Mouse (Mus musculus) cerebellum, postnatal 36 days (tissue): Measurements from ENCODE around the gene Pcca.
"Not testable (repeated sequence)": the region's sequence is repeated elsewhere in the genome, so short reads cannot be mapped to it uniquely, and the experiment has no call there.

Source experiments
- DNase-seq, 2 experiments: peaks; one replicate each; pipeline ENCODE4 v3.0.0; 2021 to 2022; ENCODE audit warnings: mixed read lengths in 2 of 2

Gene Pcca

DNA sequence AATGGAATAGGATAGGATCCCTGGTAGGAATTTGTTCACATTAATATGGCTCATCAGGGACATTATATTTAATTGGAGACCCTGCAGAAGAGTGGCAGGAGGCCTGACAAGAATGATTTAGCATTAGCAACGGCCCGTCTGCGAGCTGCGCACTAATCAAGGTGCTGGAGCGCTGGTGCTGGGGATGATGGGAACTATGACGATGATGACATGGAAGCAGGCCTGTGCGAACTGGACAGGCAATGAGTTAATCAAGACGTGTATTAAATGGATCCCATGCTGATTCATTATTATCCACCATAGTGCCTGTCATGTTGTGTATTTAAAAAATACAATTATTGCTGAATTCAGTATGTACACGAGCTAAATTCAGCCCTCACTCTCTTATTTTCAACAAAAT lies 36.7 kb downstream of the Pcca start:
- no peak for DNase-seq

DNA sequence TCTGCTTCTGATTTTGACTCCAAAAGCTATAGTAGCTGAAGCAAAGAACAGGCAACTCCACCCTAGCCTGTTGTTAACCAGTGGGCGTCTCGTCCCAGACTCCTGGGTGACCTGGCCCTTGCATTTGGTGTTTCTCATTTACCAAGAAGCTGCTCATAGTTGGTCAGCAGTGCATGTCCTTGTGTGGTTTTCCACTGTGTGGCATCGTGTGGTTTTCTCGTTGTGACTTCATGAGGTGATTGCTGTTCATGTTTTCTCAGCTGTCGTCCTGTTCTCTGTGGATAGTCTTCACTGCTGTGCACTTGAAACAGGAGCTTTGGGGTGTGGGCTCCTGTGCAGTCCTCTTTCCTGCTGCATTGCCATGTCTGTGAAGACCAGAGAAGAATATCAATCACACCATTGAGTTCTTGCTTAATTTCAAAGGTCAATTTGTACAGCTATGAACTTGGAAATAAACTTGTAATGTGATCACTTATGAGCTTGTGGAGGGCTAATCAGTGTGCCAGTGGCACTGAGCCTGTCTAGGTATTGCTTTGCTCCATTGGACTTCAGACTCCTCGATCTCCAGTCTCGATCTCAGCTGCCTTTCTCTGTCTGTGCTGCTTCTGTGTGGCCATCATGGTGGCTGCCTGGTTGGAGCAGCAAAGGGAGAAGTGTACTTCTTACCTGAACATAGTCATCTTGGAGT lies 40.1 kb downstream of the Pcca start:
- no peak for DNase-seq

DNA sequence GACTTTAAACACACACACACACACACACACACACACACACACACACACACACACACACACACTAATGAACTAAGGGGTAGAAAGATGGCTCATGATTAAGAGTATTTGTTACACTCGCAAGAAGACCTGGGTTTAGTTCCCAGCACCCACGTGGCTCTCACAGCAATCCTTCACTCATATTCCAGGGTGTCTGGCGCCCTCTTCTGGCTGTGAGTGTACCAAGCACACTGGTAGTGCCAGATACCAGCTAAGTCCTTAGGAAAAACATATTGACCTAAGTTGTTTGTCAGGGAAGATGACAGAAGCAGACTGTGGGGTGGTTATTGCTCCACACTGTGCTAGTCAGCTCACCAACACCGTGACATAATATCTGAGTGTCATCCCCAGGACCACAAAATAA lies 43.7 kb downstream of the Pcca start:
- no peak for DNase-seq

DNA sequence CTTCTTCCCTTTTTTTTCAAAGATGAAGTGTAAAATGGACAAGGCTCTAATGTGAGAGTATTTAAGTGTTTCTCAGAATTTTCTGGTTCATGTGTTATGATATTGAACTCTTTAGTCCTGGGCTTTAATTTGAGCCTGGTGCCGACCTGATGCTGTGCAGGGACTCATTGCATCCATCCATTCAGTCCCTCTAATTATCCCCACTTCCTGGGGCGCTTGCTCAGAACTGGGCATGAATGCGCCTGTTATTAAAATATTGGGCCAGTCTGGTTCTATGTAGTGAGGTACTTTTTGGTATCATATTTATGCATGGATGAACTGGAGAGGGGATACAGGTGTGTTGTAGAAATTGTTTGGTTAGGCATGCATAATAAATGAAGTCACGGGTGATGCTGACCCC lies 47.9 kb downstream of the Pcca start:
- no peak for DNase-seq

DNA sequence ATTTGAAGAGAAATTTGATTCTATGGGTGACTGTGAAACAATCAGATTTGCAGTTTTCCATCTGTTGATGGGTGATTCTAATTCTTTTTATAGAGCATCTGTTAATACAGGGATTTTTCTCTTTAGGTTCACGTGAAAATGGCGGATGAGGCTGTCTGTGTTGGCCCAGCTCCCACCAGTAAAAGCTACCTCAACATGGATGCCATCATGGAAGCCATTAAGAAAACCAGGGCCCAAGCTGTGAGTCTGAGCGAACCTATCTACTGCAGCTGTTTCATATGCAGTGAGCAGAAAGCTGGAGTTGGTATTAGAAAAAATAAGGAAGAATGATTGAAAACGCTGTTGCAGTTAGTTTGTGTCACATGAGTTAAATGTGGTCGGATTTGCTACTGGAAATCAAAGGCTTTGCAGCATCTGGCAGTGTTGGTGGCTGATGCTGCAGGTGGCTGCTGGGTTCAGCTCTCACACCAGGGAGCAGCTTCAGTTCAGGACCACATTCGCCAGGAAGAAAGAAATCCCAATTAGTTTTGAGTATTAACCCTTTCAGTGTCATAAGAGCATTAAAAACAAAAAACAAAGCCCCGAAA lies 48.5 kb downstream of the Pcca start:
- DNase-seq, result no peak

DNA sequence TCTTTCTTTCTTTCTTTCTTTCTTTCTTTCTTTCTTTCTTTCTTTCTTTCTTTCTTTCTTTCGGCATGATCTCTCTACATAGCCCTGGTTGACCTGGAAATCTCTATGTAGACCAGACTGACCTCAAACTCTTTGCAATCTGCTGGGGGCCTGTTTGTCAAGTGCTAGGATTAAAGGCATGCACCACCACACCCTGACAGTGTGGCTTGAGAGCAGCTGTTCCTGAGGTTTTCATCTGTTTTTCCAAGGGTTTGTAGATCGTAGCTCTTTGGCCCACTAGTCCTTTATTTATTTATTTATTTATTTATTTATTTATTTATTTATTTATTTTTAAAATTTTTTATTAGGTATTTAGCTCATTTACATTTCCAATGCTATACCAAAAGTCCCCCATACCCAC lies 50.0 kb downstream of the Pcca start:
- not testable (repeated sequence) for DNase-seq

DNA sequence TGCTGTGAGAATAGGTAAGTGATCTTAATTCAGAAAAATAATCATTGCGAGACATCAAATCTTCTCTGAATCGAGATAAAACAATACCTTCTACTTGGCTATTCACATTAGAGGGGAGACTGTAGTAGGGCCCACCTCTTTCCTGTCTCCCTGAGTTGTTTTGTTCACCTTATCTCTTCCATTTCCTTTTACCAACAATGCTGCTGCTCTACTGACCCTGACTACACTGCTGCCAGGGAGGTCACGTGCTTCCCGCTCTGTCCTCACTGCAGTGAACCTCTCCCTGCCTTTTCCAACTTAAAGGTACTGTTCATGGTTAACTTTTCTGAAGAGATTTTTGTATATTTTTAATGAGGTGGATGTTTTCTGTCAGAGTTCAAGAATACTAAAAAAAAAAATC lies 52.8 kb downstream of the Pcca start:
- no peak for DNase-seq

DNA sequence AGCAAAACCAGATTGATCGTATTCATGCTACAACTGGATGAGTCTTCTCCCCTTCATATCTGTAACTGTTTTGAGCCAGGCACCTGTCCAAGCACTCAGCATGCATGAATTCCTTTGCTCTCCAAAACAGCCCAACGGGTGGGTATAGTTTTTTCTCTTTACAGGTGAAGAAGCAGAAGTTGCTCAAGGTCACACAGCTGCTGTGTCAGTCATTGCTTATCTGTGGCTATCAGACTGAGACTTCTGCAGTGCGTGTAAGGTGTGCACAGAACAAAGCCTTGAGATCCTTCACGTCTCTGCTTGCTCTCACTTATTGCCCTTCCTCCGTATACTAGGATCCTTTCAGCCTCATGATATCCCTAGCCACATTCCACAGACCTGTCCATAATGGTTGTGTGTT lies 63.4 kb downstream of the Pcca start:
- DNase-seq, result no peak

DNA sequence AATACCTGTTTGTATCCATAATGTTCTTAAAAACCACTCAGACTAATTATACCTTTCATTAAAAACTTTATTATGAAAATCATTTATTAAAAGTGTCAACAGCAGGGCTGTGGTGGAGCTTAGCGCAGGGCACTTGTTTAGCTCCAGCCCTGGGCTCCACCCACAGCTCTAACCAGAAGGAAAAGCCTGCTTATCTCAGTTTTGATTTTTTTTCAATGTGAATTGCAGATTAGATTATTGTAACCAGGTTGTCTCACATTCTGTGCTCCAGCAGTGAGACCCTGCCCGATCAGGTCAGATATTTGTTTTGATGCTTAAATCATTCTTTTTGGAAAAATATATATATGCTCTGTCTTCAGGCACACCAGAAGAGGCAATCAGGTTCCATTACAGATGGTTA lies 64.7 kb downstream of the Pcca start:
- no peak for DNase-seq

DNA sequence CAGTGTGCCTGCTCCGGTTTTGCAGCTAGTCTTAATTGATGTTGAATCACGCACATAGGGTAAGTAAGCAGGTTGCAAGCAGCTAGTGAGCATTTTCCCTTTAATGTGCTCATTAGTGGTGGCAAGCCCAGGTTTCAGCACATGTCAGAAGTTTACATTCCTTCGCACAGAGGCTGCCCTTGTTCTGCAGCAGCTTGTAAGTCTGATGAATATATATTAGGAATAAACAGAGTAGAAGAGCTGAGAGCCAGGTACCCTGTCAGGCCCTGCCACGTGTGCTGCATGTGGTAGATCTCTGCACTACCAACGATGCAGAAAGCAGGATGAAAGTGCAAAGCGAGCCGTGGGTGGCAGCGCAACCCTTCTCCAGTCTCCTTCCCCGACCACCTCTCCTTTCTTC lies 65.7 kb downstream of the Pcca start:
- no peak for DNase-seq

DNA sequence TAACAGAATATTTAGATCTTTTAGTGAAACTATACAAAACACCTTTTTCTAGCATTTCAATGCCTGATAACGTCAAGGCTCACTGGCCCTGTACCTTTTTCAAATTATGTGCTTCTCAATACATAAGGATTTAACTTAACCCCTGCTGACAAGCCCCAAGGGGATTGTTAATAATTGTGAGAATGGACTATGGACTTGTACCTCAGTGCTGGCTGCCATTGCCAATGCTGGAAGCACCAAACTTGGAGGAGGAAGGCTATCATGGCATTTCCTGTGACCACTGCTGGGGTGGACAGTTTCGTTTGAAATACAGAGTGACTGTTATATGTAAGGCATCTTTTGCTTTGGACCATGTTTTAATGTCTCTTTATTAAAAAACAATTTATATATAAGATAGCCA lies 68.6 kb downstream of the Pcca start:
- DNase-seq, result no peak

DNA sequence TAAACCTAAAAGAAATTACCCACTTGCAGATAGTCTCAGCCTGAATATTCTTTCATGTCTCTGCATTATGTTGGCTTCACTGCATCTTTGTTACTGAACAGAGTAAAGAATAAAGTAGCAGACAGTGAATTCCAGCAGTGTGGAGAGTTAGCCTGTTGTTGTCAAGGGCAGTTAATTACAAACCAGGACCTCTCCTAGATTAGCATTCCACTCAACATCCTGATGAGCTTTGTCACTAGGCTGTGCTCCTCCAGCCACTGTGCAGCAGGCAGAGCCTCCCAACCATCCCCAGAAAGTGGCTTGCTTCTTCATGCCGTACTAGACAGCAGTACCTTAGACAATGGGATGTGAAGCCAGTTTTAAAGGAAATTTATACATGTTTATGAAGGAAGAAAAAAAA lies 72.4 kb downstream of the Pcca start:
- no peak for DNase-seq

DNA sequence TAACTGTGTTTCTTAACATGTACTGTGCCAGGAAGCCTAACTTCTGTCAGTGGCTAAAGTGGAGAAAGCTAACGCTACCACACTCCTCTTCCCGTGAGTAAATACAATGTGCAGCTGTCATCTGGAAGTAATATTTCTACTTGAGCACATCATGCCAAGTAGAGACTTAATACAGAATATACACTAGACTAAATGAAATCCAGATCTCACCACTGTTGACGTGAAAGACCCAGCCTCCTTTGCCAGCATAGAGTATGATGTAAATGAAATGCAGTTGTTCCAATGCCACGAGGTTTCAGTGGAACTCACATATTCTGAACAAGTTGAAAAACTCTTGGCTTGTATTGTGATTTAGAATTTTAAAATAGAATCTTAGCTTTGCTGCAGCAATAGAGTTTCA lies 73.3 kb downstream of the Pcca start:
- DNase-seq, result no peak

DNA sequence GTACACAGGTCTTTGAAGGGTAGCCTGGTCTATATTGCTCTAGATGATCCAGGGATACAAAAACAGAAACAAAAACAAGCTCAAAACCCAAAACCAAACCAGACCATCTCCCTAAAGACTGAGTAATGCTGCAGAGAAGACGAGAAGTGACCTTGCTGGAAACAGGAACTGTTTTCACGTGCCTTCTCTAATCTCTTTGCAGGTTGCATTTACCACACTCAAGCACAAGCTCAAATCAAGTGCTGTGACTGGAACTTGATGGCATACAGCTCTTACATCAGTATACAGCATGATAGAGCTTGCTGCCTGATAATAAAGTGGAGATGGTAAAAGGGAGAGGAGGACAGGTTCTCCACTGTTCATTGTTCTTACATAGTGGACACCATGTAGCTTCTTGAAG lies 74.2 kb downstream of the Pcca start:
- DNase-seq, result no peak

DNA sequence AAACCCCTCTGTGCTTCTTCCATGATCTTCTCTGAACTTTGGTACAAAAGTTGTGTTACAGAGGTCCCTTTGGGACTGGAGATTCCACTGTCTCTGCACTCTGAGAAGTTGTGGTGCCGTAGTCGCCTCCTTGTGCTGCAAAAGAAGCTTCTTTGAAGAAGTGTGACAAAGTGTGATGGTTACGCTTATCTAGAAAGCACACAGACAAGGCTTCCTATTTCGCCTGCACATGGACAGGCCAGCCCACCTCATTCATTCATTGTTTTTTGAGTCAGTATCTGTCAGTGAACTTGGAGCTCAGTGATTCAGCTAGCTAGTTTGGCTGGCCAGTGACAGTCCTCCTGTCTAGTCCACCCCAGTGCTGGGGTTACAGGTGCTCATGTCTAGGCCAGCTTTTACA lies 76.9 kb downstream of the Pcca start:
- DNase-seq, result no peak

DNA sequence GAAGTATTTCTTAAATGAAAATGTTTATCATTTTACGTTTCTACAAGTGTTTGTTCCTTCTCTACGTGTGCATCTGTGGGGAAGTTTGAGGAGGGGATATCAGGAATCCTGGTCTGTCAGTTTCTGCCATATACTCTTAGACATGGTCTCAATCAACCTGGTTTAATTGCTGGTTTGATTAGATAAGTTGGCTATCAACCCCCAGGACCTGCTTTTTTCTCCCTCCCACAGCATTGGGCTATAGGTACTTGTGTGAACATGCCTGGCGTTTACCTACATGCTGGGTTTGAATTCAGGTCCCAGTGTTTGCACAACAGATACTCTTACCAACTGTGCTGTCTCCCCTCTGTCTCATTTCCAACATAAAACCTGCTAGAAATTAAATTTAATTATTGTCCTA lies 78.2 kb downstream of the Pcca start:
- no peak for DNase-seq

DNA sequence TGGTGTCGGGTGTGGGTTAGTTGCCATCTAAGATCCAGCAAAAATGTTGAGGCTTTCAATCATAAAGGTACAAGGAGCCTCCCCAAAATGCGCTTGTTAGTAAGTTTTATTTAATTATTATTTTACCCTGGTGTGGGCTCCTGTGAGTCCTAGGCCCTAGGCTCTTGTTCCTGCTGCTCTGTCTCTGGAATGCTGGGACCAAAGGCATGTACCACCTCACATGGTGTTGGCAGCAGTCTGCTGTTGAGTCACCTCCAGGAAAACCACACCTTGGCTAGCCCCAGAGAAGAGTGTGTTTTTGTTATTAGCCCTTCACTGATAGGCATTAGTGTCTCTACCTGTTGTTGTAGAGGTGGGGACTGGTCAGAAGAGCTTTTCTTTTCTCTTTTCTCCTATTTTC lies 83.5 kb downstream of the Pcca start:
- DNase-seq, result no peak

DNA sequence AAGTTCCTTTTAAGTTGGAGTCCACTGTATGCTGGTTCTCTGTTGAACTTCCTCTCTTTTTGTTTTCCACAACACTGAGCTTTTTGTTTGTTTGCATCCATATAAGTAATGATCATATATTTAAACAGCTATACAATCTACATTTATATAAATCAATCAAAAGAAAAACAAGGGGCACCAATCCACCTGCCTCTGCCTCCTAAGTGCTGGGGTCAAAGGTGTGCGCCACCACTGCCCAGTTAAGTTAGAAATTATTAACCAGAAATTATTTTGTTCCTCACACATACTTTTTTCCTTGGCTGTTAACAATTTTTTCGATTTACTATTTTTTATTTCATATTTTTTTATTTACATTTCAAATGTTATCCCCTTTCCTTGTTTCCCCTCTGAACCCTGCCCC lies 99.3 kb downstream of the Pcca start:
- no peak for DNase-seq

DNA sequence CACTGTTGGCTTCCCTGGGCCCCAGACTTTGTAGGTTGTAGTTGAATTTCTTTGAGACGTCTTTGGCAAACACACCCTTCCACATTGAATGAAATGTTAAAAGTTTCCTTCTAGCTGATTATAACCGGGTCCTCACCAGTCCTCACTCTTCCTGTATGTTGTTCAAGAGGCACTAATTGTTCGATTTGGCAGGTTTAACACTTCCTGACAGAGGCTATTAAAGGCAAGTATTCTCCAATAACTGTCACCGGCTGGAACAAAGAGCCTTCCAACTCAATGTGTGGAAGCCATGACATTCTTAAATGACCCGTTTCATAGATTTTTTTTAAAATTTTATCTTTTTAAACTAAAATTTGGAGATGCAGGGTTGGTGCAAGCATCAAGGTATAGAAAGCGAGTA lies 102.5 kb downstream of the Pcca start:
- no peak for DNase-seq

DNA sequence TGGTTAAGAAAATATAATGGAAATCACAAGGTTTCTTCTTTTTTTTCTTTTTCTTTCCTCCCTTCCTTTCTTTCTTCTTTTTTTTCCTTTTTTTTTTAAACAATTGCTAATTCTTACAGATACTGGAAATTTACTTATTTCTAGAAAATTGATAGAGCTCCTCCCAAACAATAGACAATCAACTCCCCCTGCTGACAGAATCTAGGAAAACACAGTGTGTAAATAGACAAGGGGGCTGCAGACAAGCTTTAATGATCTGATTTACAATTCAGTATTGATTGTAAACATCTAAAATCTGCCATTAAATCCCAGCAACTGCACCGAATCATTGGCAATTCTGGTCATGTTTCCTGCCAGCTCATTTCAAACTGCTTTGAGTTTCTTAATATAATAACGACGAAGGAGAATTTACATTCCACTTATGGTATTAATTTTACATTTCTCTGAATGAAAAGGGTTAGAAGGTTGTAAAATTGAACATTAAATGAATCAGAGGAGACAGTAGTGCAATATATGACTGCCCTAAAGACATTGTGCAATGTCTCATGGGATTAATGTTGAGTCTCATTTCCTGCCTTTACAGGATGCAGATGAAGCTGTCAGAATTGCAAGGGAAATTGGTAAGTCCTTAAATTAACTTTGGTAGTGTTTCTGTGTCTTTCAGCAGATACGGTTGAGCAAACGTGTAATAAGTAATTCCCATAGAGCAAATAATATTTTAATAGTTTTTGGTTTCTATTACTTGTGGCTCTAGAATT lies 103.9 kb downstream of the Pcca start:
- DNase-seq, result no peak

DNA sequence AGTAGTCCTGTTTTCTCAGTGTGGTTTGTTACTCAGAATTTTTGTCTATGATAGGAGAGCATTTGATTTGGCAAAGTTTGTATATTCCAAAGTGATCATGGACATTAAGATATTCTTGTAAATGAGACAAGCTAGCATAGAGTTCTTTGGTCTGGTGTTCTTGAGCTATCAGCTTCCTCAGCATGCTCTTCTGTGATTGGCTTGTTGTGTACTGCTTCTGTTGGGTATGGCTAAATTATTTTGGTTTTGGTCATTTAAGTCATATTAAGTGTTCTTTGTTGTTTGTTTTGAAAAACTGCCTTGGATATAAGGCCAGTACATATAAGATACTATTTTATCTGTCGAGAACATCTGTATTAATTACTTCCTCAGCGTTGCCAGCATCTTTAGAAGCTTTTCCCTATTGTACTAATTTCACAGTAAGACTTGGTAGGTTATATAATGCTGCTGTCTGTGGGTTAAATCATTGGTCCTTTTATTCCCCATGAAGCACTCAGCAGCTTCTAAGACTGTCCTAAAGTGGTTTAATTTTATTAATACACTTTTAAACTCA lies 105.1 kb downstream of the Pcca start:
- no peak for DNase-seq

DNA sequence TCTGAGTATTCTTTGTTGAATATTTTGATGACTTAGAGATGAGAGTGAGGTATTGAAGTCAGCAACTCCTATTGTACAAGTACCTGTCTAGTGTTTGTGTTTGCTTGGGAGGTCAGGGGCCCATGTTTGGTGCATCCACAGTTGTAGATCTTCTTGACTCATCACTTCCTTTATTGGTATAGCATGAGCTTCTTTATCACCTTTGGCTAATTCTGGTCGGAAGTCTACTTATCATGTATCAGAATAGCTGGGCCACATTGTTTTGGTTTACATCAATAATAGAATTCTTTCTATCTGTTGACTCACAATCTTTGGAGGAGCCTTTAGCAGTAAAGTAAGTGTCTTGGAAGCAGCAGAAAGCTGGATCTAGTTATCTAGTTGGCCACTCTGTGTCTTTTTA lies 108.3 kb downstream of the Pcca start:
- DNase-seq, result no peak

DNA sequence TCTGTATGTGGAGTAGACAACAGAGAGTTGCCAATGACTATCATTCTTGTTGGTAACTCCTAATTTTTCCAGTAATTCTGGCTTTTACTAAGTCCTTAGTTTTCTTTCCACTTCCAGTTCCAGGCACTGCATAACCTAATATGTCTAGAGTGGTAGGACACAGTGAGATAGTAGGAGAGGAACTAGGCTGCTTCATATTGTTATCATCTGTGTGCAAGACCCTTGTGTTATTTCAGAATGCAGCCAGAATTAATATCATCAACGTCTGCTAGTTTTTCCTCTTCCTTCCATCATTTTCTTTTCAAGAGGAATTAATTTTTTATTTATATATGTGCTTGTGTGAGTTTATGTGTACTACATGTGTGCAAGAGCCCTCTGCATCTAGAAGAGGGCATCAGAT lies 114.1 kb downstream of the Pcca start:
- DNase-seq, result no peak

DNA sequence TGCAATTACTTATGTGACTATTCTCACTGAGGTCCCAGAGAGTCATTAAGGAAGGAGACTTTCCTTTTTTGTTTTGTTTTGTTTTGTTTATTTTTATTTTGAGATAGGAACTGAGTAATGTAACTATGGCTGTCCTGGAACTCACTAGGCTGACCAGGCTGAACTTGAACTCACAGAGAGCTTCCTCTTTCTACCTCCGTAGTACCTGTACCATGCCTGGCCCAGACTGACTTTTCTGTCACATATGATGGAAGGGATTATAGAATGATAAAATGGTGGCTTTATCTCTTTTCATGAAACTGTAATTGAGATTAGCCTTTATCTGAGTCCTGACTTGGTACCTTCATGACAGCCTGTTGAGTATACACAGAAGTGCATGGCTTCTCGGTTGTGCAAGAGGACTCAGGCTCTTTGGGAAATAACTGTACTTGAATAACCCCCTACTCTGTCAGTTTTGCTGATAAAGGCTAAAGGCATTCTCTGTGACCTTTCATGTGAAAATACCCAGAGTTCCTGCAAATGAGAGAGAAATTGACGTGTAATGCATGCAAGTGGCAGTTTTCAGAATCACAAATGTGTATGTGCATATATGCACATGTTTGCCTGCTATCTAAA lies 115.3 kb downstream of the Pcca start:
- no peak for DNase-seq
